Mouse (Mus musculus) liver, embryonic 14.5 days (tissue): ENCODE data around the gene Ralgapa2.

Source experiments
- CTCF ChIP-seq: IDR thresholded peaks from 2 replicates; pipeline ENCODE4 v1.5.1; 2016; ENCODE audit warnings: antibody characterized with exemption, low read depth, control low read depth
- EP300 ChIP-seq: IDR thresholded peaks from 2 replicates; pipeline ENCODE4 v1.6.1; 2016; ENCODE audit warnings: antibody characterized with exemption, low read depth

DNA sequence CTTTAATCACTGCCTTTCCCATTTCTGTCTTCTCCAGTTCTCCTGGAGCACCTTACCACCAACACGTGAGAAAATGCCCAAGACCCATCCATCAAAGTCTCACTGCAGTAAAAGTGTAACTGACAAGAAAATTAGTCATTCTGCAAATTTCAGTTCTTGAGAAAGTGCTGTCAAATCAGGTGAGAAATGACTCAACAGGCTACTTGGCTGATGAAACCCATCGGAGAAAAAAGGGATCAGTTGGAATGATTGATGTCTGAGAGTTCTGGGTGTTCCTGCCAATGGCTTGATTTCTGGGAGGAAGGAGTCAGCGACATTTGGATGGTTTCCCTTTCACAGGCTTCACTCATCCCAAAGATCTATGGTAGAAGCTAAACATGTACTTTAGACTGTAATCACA, 245.6 kb downstream of the Ralgapa2 start:
- TF ChIP-seq EP300 = no peak
- TF ChIP-seq CTCF = no peak
